Mouse (Mus musculus) skeletal muscle tissue, adult 2 months (tissue): ENCODE data around the gene 2310022A10Rik.

Experiments
- DNase-seq: peaks from one replicate; pipeline ENCODE4 v3.0.0-alpha.2; 2012; ENCODE audit warnings: low read depth, low spot score

The 2310022A10Rik gene

GRCm38 (mm10) chr7:27552931-27553513, at the start of gene 2310022A10Rik, which contains the start of gene Pld3:
Gene 2310022A10Rik, plus strand, starts transcription at chr7:27553233.
Gene Pld3, minus strand, starts transcription at chr7:27553218.
- DNase-seq, result peak; percentile 97

DNA sequence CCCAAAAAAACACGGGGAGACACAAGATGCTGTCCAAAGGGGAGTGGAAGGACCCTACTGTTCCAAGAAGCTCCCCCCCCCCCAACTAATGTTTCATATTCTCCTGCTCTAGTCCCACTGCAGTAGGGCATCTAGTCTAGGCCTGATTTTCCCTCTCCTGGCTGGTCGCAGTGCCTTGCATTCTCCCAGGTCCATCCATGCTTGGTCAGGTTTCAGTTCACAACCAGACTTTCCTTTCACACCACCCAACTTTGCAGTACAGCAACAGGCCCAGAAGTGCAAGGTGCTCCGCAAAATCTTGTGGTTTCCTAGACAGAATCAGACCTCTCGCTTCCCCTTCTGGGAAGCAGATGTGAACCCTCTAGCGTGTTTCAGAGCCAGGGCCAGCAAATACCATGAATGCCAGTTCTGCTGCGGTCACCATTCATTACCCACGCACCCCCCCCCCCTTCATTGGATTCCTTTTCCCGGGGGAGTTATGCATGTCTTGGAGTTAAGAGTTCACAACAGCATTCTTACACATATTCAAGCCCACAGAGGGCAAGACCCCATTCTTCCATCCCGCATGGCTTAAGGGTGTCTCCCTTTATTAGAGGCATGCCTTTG, 46.2 kb upstream of the 2310022A10Rik start:
- DNase-seq, result no peak

- DNase-seq, result peak; percentile 96
Measured at GRCm38 (mm10) chr7:27507711-27508647, 45.1 kb upstream of the 2310022A10Rik start.

DNA sequence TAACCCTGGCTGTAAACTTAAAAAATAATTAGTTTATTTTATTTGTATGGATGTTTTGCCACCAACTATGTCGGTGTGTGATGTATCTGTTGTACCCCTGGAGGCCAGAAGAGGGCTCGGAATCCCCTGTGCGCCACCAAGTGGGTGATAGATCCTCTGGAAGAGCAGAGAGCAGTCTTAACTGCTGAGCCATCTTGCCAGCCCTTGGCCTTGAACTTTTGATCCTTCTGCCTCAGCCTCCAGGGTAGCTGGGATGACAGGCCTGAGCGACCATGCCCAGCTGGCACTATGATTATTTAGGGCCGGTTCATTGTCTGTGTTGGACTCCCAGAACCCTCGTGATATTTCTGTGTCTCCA, 44.4 kb upstream of the 2310022A10Rik start:
- no peak for DNase-seq

DNA sequence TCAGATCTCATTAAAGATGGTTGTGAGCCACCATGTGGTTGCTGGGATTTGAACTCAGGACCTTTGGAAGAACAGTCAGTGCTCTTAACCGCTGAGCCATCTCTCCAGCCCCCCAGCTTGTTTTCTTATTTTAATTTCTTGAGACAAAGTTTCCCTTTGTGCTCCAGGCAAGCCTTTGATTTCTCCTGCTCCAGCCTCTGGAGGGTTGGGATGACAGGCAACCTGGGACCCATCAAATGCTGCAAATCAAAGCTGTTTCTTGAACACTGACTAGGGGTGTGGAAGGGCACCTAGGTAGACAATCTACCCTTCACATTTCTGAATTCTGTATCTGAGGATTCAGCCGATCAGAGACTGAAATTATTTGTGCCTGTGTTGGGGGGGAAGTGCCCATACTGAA, 42.2 kb upstream of the 2310022A10Rik start:
- DNase-seq, result no peak

DNA sequence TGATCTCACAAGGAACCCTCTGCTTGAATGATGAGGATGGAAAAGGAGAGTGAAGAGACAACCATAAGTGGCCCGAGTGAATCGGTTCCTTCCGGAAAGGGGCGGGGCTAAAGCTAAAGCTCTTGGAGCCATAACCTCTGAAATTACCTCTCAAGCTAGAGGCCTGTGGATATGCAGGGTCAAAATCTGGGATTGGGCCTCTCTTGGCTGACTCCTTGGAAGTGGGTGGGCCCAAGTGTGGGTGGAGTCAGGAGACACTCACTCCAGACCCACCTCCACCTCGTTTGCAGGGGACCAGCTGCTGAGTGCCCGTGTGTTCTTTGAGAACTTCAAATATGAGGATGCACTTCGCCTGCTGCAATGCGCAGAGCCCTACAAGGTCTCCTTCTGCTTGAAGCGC, 38.1 kb upstream of the 2310022A10Rik start:
- DNase-seq, result no peak

- no peak for DNase-seq
Measured at GRCm38 (mm10) chr7:27518314-27518713, 34.7 kb upstream of the 2310022A10Rik start.

GRCm38 (mm10) chr7:27520104-27520503, 32.9 kb upstream of the 2310022A10Rik start:
- no peak for DNase-seq

DNA sequence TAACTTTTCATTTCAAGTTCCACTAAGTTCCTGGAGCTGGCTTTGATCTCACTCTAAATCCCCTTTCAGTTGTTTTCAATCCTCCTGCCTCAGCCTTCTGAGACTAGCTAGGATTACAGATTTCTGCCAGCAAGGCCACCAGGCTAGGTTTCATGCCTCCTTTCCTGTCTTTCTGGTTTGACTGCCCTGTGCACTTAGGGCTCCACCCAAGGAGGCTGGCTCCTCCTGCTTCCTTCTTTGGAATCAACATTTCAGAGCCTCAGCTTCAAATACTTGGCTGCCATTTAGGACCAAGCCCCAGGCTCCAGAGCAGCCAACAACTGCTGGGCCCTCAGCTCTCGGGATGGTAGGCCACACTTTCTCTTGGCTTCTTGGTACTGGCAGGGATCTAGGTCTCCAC, 32.4 kb upstream of the 2310022A10Rik start:
- DNase-seq, result no peak

GRCm38 (mm10) chr7:27522967-27523366, 30.1 kb upstream of the 2310022A10Rik start, which contains the start of gene Hipk4:
Gene Hipk4, plus strand, starts transcription at chr7:27523267.
- DNase-seq, result no peak

DNA sequence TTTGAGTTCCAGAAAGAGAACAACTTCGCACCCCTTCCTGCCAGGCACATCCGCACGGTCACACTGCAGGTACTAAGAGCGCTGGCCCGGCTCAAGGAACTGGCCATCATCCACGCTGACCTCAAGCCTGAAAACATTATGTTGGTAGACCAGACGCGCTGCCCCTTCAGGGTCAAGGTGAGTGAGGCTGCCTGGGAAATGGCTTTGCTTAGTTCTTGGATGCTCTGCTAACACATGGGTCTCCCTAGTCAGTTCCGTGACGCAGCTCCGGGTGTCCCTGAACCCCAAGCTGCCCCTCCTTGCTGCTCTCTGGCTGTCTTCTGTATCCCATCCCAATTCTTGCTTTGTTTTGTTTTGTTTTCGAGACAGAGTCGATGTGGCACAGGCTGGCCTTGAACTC, 29.2 kb upstream of the 2310022A10Rik start:
- DNase-seq, result no peak

GRCm38 (mm10) chr7:27526039-27526827, 26.8 kb upstream of the 2310022A10Rik start:
- peak; percentile 73 for DNase-seq

- no peak for DNase-seq
Measured at GRCm38 (mm10) chr7:27529070-27529469, 24.0 kb upstream of the 2310022A10Rik start.

DNA sequence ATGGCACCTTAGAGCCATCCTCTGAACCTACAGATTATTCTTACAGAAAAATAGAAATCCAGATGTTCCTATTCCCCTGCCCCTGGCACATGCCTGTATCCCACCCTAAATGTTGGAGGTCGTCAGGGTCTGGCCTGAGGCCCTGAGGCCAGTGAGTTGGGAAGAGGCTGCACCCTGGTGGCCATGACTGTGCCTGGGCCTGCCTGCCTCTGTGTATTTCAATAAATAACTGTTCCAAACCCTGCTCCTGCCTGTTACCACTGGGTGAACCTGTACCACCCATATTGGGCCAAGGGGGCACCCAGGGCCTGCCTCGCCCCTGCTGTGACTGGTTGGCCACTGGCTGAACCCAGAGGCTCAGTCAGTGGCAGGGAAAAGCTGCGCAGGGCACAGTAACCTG, 22.1 kb upstream of the 2310022A10Rik start:
- no peak for DNase-seq

DNA sequence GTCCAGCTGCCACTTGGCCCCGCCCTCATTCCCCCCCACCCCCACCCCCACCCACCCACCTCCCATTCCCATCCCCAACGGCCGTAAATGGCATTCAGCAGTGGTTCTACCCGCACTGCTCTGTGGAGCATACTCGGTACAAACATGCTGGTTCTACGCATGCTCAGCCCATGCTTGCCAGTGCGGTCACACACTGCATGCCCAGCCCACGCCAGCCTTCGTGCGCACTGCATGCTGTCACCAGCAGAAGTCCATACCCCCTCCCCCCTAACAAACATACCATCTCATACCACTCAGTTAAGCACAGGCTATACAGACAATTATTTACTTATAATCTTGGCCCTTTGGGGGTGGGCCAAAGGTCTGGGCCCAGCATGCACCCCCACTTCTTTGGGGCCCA, 21.3 kb upstream of the 2310022A10Rik start:
- DNase-seq, result no peak

DNA sequence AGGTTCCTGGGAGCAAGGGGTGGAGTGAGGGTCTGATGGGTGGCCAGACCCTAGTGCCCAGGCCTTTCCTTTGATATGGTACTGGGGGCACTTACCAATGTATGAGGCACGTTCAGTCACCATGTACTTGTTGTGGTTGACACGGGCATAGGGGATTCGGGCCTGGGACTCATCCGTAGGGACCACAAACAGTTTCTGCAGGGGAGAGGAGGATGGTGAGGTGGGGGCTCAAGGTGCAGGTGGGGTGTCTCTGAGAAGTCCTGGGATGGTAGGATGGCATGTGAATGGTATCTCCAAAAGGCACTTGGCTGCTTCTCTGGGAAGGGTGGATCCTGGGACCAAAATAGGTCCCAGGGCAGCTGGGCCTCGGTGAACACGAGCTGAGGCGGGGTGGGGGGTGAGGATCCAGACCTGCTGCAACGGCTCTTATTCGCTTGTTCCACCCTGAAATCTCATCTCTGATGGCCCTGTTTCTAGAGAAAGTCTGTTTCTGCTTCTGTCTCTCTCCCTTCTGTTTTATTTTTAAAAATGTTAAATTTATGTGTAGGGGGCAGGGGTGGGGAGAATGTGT, 20.5 kb upstream of the 2310022A10Rik start:
- no peak for DNase-seq

DNA sequence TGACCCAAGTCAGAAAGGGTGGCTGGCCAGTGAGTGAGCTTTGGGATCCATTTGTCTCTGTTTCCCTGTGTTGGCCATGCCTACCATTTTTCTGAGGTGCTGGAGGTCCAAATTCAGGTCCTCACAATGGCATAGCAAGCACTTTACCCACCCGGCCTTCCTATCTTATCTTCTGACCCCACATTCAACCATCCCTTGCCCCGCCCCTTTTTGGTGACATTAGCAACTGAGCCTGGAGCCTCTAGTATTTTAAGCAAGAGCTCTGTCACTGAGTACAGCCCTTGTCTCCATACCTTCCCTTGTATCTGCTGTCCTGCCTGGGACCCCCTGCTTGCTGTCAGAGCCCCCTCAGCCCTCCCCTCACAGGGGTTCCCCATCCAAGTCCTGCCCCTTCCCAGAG, 17.6 kb upstream of the 2310022A10Rik start:
- DNase-seq, result no peak

DNA sequence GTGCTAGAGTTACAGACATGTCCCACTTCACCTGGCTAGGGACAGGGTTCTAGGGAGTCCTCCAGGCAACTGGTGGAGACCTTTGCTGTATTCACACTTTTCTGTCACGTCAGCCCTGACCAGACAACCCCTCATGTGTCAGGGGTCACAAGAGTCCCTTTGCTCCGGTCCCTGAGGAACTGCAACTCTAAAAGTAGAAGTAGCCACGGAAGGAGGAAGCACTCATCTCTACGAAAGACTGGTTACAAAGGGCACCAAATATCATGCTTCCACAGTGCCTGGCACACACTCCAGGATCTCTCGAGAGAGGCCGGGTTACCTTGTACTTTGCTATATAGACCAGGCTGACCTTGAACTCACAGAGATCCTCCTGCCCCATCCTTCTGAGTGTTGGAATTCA, 16.4 kb upstream of the 2310022A10Rik start:
- no peak for DNase-seq

DNA sequence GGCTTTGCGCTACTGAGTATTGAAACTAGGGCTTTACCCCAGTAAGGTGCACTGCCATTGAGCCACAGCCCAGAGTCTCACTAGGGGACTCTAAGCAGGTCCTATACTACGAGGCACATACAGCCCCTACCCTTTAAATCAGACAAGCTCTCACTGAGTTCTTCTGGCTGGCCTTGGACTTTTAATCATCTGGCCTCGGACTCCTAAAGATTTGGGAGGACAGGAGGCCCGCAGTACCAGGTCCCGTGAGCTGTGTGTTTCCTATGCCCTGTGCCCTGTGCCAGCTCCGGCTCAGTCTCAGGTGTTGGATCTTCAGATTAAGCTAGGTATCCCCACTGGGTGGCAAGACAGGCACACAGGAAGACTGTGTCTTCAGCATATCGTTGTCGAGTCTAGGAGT, 15.0 kb upstream of the 2310022A10Rik start:
- DNase-seq, result no peak

- DNase-seq, result no peak
Measured at GRCm38 (mm10) chr7:27538797-27539196, 14.2 kb upstream of the 2310022A10Rik start.

DNA sequence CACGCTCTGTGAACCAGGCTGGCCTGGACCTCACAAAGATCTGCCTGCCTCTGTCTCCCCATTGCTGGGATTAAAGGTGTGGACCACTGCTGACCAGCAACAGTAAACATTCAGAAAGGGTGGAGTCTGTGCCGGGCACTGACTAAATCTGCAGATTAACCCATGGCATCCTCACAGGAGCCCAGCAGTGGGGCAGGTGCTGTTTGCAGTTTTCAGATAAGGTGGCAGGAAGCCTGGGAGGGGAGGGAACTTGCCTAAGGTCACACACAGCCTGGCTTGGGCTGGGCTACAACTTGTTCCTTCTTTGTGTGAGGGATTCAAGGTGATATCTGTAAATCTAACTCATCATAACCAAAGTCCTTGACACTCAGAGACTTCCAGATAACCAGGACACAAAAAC, 12.5 kb upstream of the 2310022A10Rik start:
- no peak for DNase-seq
